Mouse (Mus musculus): ENCODE measurements around the gene Col4a2.
A peak's percentile ranks its signal among the peaks of the same experiment; 100 is the strongest.

The Col4a2 gene

DNA sequence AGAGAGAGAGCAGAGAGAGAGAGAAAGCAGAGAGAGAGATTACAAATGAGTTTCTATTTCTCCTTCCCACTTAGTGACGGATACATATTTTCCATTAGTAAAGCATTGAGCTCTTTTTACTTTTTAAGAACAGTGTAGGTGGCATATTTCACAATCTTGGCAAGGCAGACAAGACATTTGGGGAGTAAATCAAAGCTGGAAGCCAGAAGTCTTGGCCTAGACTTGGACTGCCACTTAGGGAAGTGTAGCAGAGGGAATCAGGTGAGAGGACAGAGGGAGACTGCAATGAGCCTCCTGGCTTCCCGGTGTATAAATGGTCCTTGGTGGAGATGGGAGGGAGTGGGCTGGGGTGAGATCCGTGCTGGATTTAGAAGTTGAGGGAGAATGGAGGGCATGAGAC lies 70.3 kb downstream of the Col4a2 start:
- DNase-seq (ENCODE audit: low read depth, low spot score) = no peak

GRCm38 (mm10) chr8:11383379-11383778 lies 70.8 kb downstream of the Col4a2 start:
- no peak for DNase-seq (ENCODE audit: low read depth, low spot score)

- DNase-seq (ENCODE audit: low read depth, low spot score) = no peak
Observed at GRCm38 (mm10) chr8:11384841-11385240, 72.2 kb downstream of the Col4a2 start.

GRCm38 (mm10) chr8:11385272-11385905 lies 72.8 kb downstream of the Col4a2 start:
- no peak for DNase-seq (ENCODE audit: low read depth, low spot score)

GRCm38 (mm10) chr8:11387282-11387681 lies 74.7 kb downstream of the Col4a2 start:
- no peak for DNase-seq (ENCODE audit: low read depth, low spot score)

DNA sequence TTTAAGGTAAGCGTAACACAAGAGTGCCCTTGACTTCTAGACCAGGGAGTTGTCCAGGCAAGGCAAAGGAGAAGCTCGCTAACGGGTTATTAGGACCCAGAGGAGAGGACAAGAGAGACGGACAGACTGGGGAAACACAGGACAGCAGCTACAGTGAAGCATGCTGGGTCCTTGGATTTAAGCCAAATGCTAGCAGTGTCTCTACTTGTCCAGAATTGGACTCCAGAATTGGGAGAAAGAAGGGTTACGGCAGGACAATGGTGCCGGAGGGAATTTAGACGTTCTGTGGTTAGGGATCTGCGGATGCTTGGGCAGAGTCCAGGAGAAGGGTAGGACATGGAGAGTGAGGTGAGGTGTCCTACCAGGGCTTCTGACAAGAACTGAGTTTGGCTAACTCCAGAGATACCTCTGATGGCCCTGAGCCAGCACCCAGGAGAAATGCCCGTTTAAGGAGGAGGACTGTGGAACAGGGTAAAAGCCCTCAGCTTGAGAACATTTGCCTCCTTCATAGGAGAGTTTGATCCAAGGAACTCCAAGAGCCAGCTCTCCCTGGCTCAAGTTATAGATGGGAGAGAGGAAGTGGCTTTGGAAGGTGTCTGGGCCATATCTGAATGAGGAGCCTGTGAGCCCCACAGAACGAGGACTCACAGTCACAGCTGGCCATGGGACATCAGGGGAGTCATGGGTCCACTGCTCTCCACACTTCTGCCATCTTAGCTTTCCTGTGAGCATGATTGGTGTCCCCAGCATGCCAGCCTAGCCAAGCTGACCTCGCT lies 76.9 kb downstream of the Col4a2 start:
- DNase-seq (ENCODE audit: low read depth, low spot score) = no peak

- DNase-seq (ENCODE audit: low read depth, low spot score) = no peak
Observed at GRCm38 (mm10) chr8:11392739-11393138, 80.1 kb downstream of the Col4a2 start.

GRCm38 (mm10) chr8:11393161-11393560 lies 80.6 kb downstream of the Col4a2 start:
- no peak for DNase-seq (ENCODE audit: low read depth, low spot score)

- no peak for DNase-seq (ENCODE audit: low read depth, low spot score)
Observed at GRCm38 (mm10) chr8:11393607-11394006, 81.0 kb downstream of the Col4a2 start.

- DNase-seq (ENCODE audit: low read depth, low spot score) = no peak
Observed at GRCm38 (mm10) chr8:11394773-11395172, 82.2 kb downstream of the Col4a2 start.

DNA sequence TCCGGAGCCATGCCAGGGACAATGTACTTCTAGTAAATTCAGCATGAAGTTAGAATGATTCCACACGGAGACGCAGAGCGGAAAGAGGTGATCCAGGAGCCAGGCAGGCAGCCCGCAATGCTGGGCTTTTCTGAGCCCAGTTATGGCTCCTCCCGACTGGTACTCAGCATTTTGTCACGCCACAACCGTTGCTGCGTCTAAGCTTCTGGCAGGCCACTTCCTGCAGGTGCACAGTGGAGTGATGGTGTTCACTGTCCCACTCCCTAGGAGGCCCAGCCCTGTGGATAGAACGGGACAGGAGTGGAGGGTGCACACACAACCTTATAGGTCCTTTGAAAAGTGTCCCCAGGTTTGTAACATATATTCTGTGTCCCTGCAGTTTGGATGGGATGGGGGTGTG lies 83.0 kb downstream of the Col4a2 start:
- DNase-seq (ENCODE audit: low read depth, low spot score) = no peak

GRCm38 (mm10) chr8:11396111-11396510 lies 83.5 kb downstream of the Col4a2 start:
- DNase-seq (ENCODE audit: low read depth, low spot score) = no peak

DNA sequence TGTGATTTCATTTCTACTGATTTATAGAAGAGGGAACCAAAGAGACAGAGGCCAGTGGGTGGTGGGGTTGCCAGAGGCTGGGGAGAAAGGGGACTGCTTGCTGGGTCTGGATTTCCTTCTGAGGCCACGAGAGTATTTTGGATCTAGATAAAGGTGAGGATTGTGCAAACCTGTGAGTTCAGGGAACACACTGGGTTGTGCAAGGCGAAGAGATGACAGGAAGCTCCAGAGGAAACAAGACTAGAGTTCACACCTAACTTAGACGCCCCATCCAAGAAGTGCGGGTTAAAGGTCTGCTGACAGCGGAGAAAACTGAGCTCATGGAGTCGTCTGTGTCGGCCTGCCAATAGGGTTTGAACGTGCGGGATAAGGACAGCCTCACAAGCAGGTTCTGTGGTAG lies 84.5 kb downstream of the Col4a2 start:
- DNase-seq (ENCODE audit: low read depth, low spot score) = no peak

DNA sequence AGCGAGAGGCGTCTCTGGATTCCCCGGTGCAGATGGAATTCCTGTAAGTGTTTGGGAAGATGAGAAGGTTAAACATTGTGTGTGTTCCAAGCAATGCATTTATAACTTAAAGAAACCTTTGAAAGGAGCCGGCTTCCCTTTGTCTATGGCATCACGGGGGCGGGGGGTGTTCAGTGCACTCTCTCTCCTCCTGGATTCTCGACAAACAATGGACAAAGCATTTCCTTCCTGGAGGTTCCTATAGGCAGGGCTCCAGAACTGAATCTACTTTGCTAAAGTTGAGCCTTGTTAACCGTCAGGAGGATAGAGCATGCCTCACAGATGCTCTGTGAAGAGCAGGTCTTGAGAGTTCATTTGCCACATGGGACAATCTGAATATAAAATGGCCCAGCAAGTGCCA lies 87.1 kb downstream of the Col4a2 start:
- DNase-seq (ENCODE audit: low read depth, low spot score) = no peak

DNA sequence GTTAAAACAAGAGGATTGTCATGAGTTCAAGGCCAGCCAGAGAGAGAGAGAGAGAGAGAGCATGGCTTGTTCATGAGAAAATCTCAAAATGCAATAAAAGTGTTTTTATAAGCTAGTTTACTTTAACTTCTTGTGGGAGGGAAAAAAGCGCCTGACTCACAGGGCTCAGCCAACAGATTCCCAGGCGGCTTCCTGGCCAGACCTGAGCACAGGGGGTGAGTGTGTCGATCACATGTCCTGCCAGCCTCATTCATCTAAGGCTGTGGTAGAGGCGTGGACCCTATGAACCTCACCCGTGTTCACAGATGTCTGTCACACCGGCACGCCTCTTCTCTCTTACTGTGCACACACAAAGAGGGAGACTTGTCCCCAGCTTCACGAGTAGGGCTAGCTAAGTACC lies 87.6 kb downstream of the Col4a2 start:
- no peak for DNase-seq (ENCODE audit: low read depth, low spot score)

DNA sequence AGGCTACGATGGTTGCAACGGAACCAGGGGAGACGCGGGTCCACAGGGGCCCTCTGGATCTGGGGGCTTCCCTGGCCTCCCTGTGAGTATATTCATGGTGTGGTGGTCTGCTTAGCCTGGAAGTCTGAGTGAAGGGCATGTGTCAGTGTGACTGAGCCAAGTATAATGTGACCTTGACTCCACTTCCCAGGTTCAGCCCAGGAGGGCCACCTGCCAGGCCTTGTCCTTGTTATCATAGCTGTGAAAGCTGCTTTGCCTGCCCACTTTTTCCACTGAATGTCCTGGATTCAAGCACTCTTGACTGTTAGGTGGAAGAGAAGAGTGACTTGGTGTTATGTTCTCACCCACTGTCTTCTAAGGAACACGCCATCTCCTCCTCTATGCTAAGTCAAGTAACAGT lies 88.6 kb downstream of the Col4a2 start:
- no peak for DNase-seq (ENCODE audit: low read depth, low spot score)

- no peak for DNase-seq (ENCODE audit: low read depth, low spot score)
Observed at GRCm38 (mm10) chr8:11402220-11402619, 89.6 kb downstream of the Col4a2 start.

DNA sequence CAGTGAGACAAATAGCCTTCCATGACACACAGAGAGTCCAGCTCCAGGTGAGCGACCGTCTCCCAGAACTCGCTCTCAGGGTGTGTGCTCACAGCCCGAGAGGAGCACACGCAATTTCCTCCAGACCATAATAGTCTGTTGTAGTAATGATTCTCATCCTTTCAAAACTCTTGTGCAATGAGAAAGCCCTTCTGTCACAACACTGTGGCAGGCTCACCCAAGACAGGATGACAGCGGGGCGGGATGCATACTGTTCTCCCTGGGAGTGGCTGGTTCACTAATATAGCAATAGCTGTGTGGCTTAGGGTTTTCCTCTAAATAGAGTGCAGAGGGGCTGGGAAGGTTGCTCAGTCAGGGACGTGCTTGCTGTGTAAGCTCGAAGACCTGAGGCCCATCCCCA lies 91.2 kb downstream of the Col4a2 start:
- no peak for DNase-seq (ENCODE audit: low read depth, low spot score)

DNA sequence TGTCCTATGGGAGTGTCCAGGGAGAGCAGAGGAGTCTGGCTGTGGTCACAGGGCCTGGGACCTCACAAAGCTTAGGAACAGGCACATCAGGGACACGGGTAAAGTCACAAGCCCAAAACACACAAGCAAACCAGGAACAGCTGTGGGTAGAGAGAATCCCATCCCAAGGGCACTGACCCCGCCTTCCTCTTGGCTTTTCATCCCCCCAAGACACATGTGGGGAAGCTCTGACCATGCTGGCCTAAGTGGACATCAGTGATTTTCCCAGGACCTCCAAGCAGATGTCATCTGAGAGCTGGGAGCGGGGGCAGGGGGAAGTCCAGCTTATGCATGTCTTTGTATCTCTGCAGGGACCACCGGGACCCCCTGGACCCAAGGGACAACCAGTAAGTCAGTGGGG lies 92.0 kb downstream of the Col4a2 start:
- DNase-seq (ENCODE audit: low read depth, low spot score) = no peak

DNA sequence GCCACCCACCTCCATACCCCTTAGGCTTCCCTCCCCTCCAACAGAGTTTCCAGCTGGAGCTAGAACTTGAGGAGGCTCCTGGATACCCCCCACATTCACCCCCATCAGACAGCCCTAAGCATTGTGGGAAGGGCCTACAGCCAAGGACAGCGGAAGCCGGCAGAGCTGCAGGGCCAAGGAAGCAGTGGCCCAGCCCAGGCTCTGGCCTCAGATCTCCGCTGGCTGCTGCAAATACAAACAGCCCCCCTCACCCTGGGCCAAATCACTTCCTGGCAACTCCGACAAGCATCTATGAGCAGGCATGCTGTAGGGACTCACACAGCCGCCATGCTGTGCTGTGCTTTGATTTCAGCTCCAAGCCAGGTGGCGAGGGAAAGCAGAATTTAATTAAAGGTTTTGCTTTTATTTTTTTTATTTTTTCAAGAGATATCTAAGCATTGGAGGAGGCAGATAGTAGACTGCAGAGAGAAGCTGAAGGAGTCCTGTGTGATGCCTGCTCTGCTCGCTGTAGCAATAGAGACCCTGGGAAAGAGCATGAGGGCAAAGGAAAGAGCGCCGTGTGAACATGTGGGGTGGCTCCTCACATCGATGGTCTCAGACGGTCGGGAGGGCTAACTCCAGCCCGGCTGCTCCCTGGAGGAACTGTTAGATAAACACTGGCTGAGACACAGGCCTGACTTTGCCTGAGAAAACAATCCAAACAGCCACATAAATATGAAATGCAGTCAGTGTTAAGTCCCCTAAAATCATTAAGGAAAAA lies 93.3 kb downstream of the Col4a2 start:
- peak; percentile 54 for DNase-seq (ENCODE audit: low read depth, low spot score)

- DNase-seq (ENCODE audit: low read depth, low spot score) = no peak
Observed at GRCm38 (mm10) chr8:11411504-11412124, 99.0 kb downstream of the Col4a2 start.

DNA sequence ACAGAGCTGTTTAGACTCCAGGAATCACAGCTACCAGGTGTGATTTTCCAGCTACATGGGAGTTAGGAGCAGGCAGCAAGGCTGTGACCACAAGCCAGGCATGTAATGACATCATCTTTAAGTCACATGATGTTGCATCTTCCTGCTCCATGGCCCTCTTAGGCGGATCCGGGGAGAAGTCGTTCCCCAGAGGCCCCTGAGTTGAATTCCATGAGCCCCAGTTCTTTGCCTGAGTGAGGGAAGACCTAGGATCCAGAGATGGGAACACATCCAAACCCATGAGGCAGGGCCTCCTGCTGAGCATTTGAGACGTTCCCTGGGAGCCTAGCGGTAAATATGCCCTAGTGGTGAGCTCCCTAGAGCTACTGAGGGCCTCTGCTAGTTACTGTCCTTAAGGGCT lies 99.8 kb downstream of the Col4a2 start:
- DNase-seq (ENCODE audit: low read depth, low spot score) = no peak
